Mouse (Mus musculus): Measurements from ENCODE around the gene Tceanc. TPM values are rescaled to one million over a fixed set of nuclear protein-coding genes. Genes with fewer than 3 reads are reported as not detected.

Gene Tceanc
- total and polyA plus RNA-seq, 2 experiments = 0.34 to 1.6 TPM

DNA sequence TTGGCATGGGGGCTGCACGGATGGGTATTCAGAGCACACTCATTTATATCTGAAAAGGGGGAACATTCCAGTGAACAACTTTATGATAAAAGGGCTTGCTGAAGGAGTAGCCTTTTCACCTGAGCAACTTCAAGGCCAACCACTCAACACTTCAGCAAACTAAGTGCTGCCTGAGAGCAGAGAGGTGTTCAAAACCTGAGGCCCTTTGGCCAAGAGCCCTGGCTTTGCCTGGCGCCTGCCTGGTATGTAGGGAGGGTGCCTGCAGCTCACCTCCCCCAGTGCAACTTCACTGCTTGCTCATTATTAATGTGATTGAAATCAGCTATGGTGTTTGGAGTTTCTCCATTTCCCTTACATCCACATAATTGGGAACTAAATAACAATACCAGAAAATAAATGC lies 28.1 kb upstream of the Tceanc start:
- Histone ChIP-seq H3K27ac (replicated peaks; ENCODE audit: insufficient read depth, low read depth, low read length) (no peak overlapping the region), H3K36me3 (ENCODE audit: control insufficient read depth, insufficient read depth, low read length) (no peaks in the 10 kb centered on the region), H3K9ac (ENCODE audit: low read depth, low read length) (no peak overlapping the region), H3K27me3 (ENCODE audit: control insufficient read depth, insufficient read depth, low read length) (no peaks in the 10 kb centered on the region), H3K4me3 (ENCODE audit: insufficient read depth, low read depth, low read length) (no peak overlapping the region), H3K79me2 (ENCODE audit: control insufficient read depth, insufficient read depth, low read length) (no peaks in the 10 kb centered on the region), H3K4me1 (ENCODE audit: control insufficient read depth, insufficient read depth, low read length) (no peaks in the 10 kb centered on the region)
- no peak for DNase-seq (ENCODE audit: extremely low read depth, low read depth, low spot score)
- 82% methylated on average over 2 of the region's 2 CpGs for WGBS
- TF ChIP-seq CTCF (IDR thresholded peaks at IDR 0.05; ENCODE audit: low read depth, low read length) = no peak
- no peak for TF ChIP-seq POLR2A (IDR thresholded peaks at IDR 0.05; ENCODE audit: extremely low read depth, insufficient read depth, low read length)

DNA sequence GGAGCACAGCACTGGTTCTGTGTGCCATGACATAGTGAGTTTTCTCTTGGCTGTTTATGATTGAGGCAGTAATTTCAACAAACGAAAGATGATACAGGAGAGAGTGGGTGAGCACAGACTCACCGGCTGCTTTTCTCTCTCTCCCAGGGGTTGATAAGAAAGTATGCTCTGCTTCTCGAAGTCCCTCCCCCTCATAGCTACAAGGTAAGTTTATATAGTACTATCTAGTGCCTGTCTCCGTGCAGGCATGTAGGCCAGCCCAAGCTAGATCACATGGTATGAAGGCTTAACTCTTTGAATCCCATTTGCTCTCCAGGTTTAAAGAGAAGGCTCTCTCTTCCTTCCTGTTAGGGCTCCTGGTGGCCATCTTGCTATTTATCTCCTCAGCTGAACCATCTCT lies 16.8 kb upstream of the Tceanc start:
- TF ChIP-seq POLR2A (IDR thresholded peaks at IDR 0.05; ENCODE audit: extremely low read depth, insufficient read depth, low read length) = no peak
- TF ChIP-seq CTCF (IDR thresholded peaks at IDR 0.05; ENCODE audit: low read depth, low read length) = no peak
- no peak overlapping the region for H3K27ac ChIP-seq (replicated peaks; ENCODE audit: insufficient read depth, low read depth, low read length)
- no peaks in the 10 kb centered on the region for H3K4me1 ChIP-seq (ENCODE audit: control insufficient read depth, insufficient read depth, low read length)
- no peaks in the 10 kb centered on the region for H3K79me2 ChIP-seq (ENCODE audit: control insufficient read depth, insufficient read depth, low read length)
- H3K9ac ChIP-seq (ENCODE audit: low read depth, low read length) = no peak overlapping the region
- H3K4me3 ChIP-seq (ENCODE audit: insufficient read depth, low read depth, low read length) = no peak overlapping the region
- no peaks in the 10 kb centered on the region for H3K27me3 ChIP-seq (ENCODE audit: control insufficient read depth, insufficient read depth, low read length)
- no peaks in the 10 kb centered on the region for H3K36me3 ChIP-seq (ENCODE audit: control insufficient read depth, insufficient read depth, low read length)
- 44% methylated on average over 4 of the region's 4 CpGs for WGBS
- DNase-seq (ENCODE audit: extremely low read depth, low read depth, low spot score) = no peak

DNA sequence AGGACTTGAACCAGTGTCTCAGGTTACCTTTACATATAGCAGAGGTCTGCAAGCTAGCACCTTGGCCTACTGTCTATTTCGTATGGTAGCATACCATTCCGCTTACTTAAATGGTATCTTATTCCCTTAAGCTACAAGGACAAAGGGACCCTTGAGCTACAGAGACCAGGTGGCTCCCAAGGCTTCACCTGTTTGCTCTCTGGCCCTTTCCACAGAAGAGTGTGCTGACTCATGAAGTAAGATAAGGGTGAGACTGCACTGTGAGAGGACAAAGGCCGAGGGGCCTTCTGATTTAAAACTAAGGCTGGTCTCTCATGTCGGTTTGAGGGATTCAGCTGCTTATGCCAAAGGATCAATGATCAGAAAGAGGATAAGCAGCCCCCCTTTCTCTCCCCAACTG lies 15.1 kb upstream of the Tceanc start:
- Histone ChIP-seq H3K27me3 (ENCODE audit: control insufficient read depth, insufficient read depth, low read length) (no peaks in the 10 kb centered on the region), H3K4me3 (ENCODE audit: insufficient read depth, low read depth, low read length) (no peak overlapping the region), H3K36me3 (ENCODE audit: control insufficient read depth, insufficient read depth, low read length) (no peaks in the 10 kb centered on the region), H3K79me2 (ENCODE audit: control insufficient read depth, insufficient read depth, low read length) (no peaks in the 10 kb centered on the region), H3K9ac (ENCODE audit: low read depth, low read length) (no peak overlapping the region), H3K4me1 (ENCODE audit: control insufficient read depth, insufficient read depth, low read length) (no peaks in the 10 kb centered on the region), H3K27ac (replicated peaks; ENCODE audit: insufficient read depth, low read depth, low read length) (no peak overlapping the region)
- TF ChIP-seq CTCF (IDR thresholded peaks at IDR 0.05; ENCODE audit: low read depth, low read length) (no peak), POLR2A (IDR thresholded peaks at IDR 0.05; ENCODE audit: extremely low read depth, insufficient read depth, low read length) (no peak)
- no peak for DNase-seq (ENCODE audit: extremely low read depth, low read depth, low spot score)
- 91% methylated on average over 4 of the region's 4 CpGs for WGBS

DNA sequence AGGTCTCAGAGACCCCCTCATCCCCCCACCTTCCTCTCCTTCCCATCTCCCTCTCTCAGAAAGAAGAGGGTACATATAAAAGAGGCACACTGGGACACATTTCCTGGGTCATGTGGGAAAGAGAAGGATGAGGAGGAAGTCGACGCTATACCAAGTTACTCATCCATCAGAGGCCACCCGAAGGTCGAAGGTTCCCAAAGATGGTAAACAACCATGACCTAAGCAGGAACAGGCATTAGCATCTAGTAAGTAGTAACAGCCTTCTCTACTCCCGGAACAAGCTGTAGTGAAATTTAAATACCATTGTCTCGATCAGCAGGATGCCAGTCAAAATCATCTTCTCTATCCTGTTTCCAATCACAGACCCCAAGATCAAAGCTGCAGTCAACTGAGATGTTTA lies 13.3 kb upstream of the Tceanc start:
- Histone ChIP-seq H3K9ac (ENCODE audit: low read depth, low read length) (no peak overlapping the region), H3K4me3 (ENCODE audit: insufficient read depth, low read depth, low read length) (no peak overlapping the region), H3K36me3 (ENCODE audit: control insufficient read depth, insufficient read depth, low read length) (no peaks in the 10 kb centered on the region), H3K27me3 (ENCODE audit: control insufficient read depth, insufficient read depth, low read length) (no peaks in the 10 kb centered on the region), H3K79me2 (ENCODE audit: control insufficient read depth, insufficient read depth, low read length) (no peaks in the 10 kb centered on the region), H3K27ac (replicated peaks; ENCODE audit: insufficient read depth, low read depth, low read length) (no peak overlapping the region), H3K4me1 (ENCODE audit: control insufficient read depth, insufficient read depth, low read length) (no peaks in the 10 kb centered on the region)
- TF ChIP-seq POLR2A (IDR thresholded peaks at IDR 0.05; ENCODE audit: extremely low read depth, insufficient read depth, low read length) (no peak), CTCF (IDR thresholded peaks at IDR 0.05; ENCODE audit: low read depth, low read length) (no peak)
- no peak for DNase-seq (ENCODE audit: extremely low read depth, low read depth, low spot score)
- 30% methylated on average over 6 of the region's 6 CpGs for WGBS

DNA sequence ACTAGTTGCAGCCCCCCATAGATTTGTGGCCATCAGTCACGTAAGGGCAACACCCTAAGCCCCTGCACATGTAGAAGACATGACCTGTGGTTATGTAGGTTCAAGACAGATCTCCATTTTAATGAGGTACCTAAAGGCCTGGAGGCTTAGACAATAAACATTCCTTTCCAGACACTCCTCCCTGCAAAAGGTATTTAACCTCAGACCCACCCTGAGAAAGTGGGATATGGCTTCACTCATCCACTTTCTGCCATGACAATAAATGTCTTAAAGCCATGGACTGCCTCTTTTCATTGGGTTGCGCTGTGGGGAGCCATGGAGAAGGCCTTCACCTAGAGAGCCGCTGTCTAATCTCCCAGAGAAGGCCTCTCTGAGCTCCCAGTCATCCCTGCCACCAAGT lies 9.8 kb upstream of the Tceanc start:
- no peak overlapping the region for H3K4me3 ChIP-seq (ENCODE audit: insufficient read depth, low read depth, low read length)
- TF ChIP-seq POLR2A (IDR thresholded peaks at IDR 0.05; ENCODE audit: extremely low read depth, insufficient read depth, low read length) = no peak
- TF ChIP-seq CTCF (IDR thresholded peaks at IDR 0.05; ENCODE audit: low read depth, low read length) = no peak
- H3K4me1 ChIP-seq (ENCODE audit: control insufficient read depth, insufficient read depth, low read length) = no peaks in the 10 kb centered on the region
- H3K79me2 ChIP-seq (ENCODE audit: control insufficient read depth, insufficient read depth, low read length) = no peaks in the 10 kb centered on the region
- H3K27me3 ChIP-seq (ENCODE audit: control insufficient read depth, insufficient read depth, low read length) = no peaks in the 10 kb centered on the region
- no peak for DNase-seq (ENCODE audit: extremely low read depth, low read depth, low spot score)
- WGBS = 98% methylated on average over 3 of the region's 3 CpGs
- H3K9ac ChIP-seq (ENCODE audit: low read depth, low read length) = no peak overlapping the region
- H3K27ac ChIP-seq (replicated peaks; ENCODE audit: insufficient read depth, low read depth, low read length) = no peak overlapping the region
- H3K36me3 ChIP-seq (ENCODE audit: control insufficient read depth, insufficient read depth, low read length) = no peaks in the 10 kb centered on the region

DNA sequence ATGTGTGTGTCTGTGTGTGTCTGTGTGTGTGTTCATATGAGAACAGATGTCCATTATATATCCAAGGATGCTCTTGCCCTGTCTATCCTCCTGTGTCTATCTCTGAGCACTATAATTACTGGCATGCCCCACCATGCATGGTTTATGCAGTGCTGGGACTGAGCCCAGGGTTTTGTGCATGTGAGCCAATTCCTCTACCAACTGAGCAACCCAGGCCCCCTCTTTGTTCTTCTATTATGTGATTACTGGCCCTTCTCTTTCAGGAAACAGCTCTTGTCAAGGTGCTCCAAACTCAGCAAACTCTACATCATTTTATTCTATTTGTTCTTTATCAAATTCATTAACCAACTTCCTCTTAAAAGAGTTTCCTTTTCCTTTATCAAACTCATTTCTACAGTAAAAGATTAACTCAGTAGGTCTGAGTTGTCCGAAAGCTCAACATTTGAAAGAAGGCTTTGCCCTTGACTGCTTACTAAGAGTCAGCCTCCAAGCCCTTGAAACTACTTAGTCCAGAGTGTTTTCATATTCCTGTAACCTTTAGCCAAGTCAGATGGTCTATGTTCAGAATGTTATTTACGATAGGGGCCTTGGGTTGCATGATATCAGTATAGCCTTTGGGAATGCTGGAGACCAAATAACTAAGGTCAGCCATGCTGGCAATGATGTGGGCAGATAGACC lies 7.4 kb upstream of the Tceanc start:
- no peak overlapping the region for H3K27ac ChIP-seq (replicated peaks; ENCODE audit: insufficient read depth, low read depth, low read length)
- no peak for DNase-seq (ENCODE audit: extremely low read depth, low read depth, low spot score)
- no peak overlapping the region for H3K4me3 ChIP-seq (ENCODE audit: insufficient read depth, low read depth, low read length)
- H3K9ac ChIP-seq (ENCODE audit: low read depth, low read length) = no peak overlapping the region
- no peaks in the 10 kb centered on the region for H3K4me1 ChIP-seq (ENCODE audit: control insufficient read depth, insufficient read depth, low read length)
- H3K79me2 ChIP-seq (ENCODE audit: control insufficient read depth, insufficient read depth, low read length) = no peaks in the 10 kb centered on the region
- WGBS = 71% methylated on average over 2 of the region's 2 CpGs
- no peaks in the 10 kb centered on the region for H3K36me3 ChIP-seq (ENCODE audit: control insufficient read depth, insufficient read depth, low read length)
- no peaks in the 10 kb centered on the region for H3K27me3 ChIP-seq (ENCODE audit: control insufficient read depth, insufficient read depth, low read length)
- no peak for TF ChIP-seq CTCF (IDR thresholded peaks at IDR 0.05; ENCODE audit: low read depth, low read length)
- TF ChIP-seq POLR2A (IDR thresholded peaks at IDR 0.05; ENCODE audit: extremely low read depth, insufficient read depth, low read length) = no peak
